Mouse (Mus musculus) ovary, postnatal 10 days (tissue): ENCODE results near the gene Pip.

ENCODE experiments used
- DNase-seq: peaks from one replicate; pipeline ENCODE4 v3.0.0; 2022; ENCODE audit warnings: low spot score

The Pip gene

GRCm38 (mm10) chr6:41847235-41847634 lies at the start of gene Pip:
Gene Pip, plus strand, starts transcription at chr6:41847535.
- DNase-seq, result no peak

GRCm38 (mm10) chr6:41824086-41824485 lies 23.2 kb upstream of the Pip start:
- no peak for DNase-seq

- no peak for DNase-seq
These were observed 17.8 kb upstream of the Pip start for GRCm38 (mm10) chr6:41829516-41829915.

DNA sequence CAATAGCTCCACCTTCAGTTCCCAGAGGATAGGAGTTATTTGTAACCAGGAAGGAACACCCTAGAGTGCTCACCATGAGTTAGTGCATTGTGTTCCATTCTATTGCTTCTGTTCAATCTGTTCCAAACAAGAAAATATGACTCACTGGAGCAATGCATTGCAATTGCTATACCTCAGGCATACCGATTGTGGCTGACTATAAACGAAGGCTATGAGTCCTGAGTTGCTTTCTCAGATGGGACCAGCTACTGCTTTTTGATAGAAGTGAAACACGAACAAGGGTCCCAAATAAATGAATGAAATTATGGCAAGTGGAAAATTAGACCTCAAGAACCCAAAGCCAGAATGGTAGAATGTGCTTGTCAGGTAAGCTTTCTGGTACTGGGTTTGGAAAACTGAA lies 5.4 kb downstream of the Pip start, which contains the start of gene Sval2:
Gene Sval2 (plus strand): TSS at position 301 of the 400 bp plus-strand sequence.
- no peak for DNase-seq

GRCm38 (mm10) chr6:41864038-41864437 lies 16.7 kb downstream of the Pip start:
- no peak for DNase-seq
